Mouse (Mus musculus) olfactory bulb, adult 2 months (tissue): Measurements from ENCODE around the gene Zfp473.

Experiments used
- CTCF ChIP-seq: fragments of 200-500 bp; IDR thresholded peaks from 2 replicates; pipeline ENCODE4 v1.5.1; 2012; ENCODE audit warnings: low read depth, mild to moderate bottlenecking, low read length, moderate library complexity; ENCODE audit not compliant: insufficient read depth
- POLR2A ChIP-seq: fragments of 200-500 bp; IDR thresholded peaks from 2 replicates; pipeline ENCODE4 v1.6.1; 2012; ENCODE audit warnings: mild to moderate bottlenecking, low read depth, low read length, moderate library complexity; ENCODE audit not compliant: insufficient read depth

DNA sequence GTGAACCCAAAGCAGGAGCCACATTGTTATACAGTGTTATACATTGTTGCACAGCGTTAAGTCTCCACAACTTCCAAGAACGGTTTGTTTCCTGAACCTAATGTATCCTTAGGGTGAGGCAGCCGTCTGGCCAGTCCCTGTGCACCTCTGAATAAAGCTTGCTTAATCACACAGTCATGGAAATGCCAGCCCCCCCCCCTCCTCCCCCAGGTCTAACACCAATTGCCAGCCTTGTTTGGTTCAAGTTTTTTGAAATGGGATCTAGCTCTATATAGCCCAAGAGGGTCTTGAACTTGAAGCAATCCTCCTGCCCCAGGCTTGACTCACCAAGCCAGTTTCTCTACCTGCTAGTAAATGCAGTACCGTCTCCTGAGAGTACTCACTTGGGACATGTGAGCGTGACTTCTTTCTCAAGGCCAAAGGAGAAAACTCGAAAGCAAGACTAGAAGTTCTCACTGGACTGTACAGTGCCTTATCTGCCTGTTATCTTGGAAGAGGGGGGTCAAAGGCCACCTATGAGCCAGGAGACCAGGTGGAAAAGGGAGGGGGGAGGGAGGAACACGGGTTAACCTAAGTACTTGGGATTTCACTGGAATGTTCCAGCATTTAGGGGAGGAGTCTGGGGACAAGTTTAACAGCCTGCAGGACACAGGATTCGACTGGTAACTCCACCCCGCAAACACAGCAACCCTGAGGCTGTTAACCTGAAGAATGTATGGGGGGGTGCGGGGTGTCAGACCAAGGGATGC is 57.2 kb downstream of the Zfp473 start:
- TF ChIP-seq CTCF, result no peak
- no peak for TF ChIP-seq POLR2A
